Mouse (Mus musculus): Measurements from ENCODE around the gene Lrrc10b. TPM values are rescaled to one million over a fixed set of nuclear protein-coding genes. Genes with fewer than 3 reads are reported as not detected.
A peak's percentile ranks its signal among the peaks of the same experiment; 100 is the strongest.

The Lrrc10b gene
- polyA plus RNA-seq, 1 experiment from 2014 or later, result 0.29 TPM

GRCm38 (mm10) chr19:10435908-10436307, 21.4 kb downstream of the Lrrc10b start:
- Histone ChIP-seq H3K27me3 (replicated peaks; ENCODE audit: low read depth, poor library complexity, severe bottlenecking) (peaks cover 12% of the 10 kb centered on the region; the same call in 1 of the 2 replicates), H3K4me1 (peaks cover 18% of the 10 kb centered on the region), H3K36me3 (replicated peaks) (no peaks in the 10 kb centered on the region), H3K27ac (replicated peaks) (no peak overlapping the region), H3K9me3 (no peaks in the 10 kb centered on the region), H3K4me3 (no peak overlapping the region)
- WGBS, result 43% methylated on average over 3 of the region's 3 CpGs
- DNase-seq (ENCODE audit: low spot score), result peak; percentile 72

GRCm38 (mm10) chr19:10434927-10435326, 22.3 kb downstream of the Lrrc10b start:
- Histone ChIP-seq H3K27me3 (replicated peaks; ENCODE audit: low read depth, poor library complexity, severe bottlenecking) (peaks cover 22% of the 10 kb centered on the region), H3K27ac (replicated peaks) (no peak overlapping the region), H3K9me3 (no peaks in the 10 kb centered on the region), H3K36me3 (replicated peaks) (no peaks in the 10 kb centered on the region), H3K4me1 (peaks cover 26% of the 10 kb centered on the region), H3K4me3 (no peak overlapping the region)
- DNase-seq (ENCODE audit: low spot score), result no peak
- 73% methylated on average over 6 of the region's 6 CpGs for WGBS

- no peaks in the 10 kb centered on the region for H3K36me3 ChIP-seq (replicated peaks)
- no peaks in the 10 kb centered on the region for H3K9me3 ChIP-seq
- H3K27me3 ChIP-seq (replicated peaks; ENCODE audit: low read depth, poor library complexity, severe bottlenecking), result peaks cover 31% of the 10 kb centered on the region
- H3K4me1 ChIP-seq, result peaks cover 26% of the 10 kb centered on the region
- no peak overlapping the region for H3K4me3 ChIP-seq
- H3K27ac ChIP-seq (replicated peaks), result no peak overlapping the region
- DNase-seq (ENCODE audit: low spot score), result no peak
- 76% methylated on average over 9 of the region's 9 CpGs for WGBS
These were observed 23.3 kb downstream of the Lrrc10b start for GRCm38 (mm10) chr19:10433879-10434540.

- no peak for DNase-seq (ENCODE audit: low spot score)
- no peaks in the 10 kb centered on the region for H3K9me3 ChIP-seq
- H3K4me3 ChIP-seq, result no peak overlapping the region
- H3K4me1 ChIP-seq, result peaks cover 29% of the 10 kb centered on the region
- WGBS, result 77% methylated on average over 7 of the region's 7 CpGs
- H3K36me3 ChIP-seq (replicated peaks), result no peaks in the 10 kb centered on the region
- H3K27ac ChIP-seq (replicated peaks), result no peak overlapping the region
- H3K27me3 ChIP-seq (replicated peaks; ENCODE audit: low read depth, poor library complexity, severe bottlenecking), result peaks cover 33% of the 10 kb centered on the region
These were observed 24.0 kb downstream of the Lrrc10b start for GRCm38 (mm10) chr19:10433225-10433624.

GRCm38 (mm10) chr19:10431841-10432240, 25.4 kb downstream of the Lrrc10b start:
- WGBS, result 59% methylated on average over 4 of the region's 4 CpGs
- Histone ChIP-seq H3K9me3 (no peaks in the 10 kb centered on the region), H3K27ac (replicated peaks) (no peak overlapping the region), H3K27me3 (replicated peaks; ENCODE audit: low read depth, poor library complexity, severe bottlenecking) (peaks cover 47% of the 10 kb centered on the region), H3K4me3 (no peak overlapping the region), H3K36me3 (replicated peaks) (no peaks in the 10 kb centered on the region), H3K4me1 (peaks cover 39% of the 10 kb centered on the region)
- no peak for DNase-seq (ENCODE audit: low spot score)

GRCm38 (mm10) chr19:10431410-10431809, 25.9 kb downstream of the Lrrc10b start:
- no peak for DNase-seq (ENCODE audit: low spot score)
- no peak overlapping the region for H3K27ac ChIP-seq (replicated peaks)
- no peaks in the 10 kb centered on the region for H3K9me3 ChIP-seq
- 32% methylated on average over 3 of the region's 3 CpGs for WGBS
- no peak overlapping the region for H3K4me3 ChIP-seq
- H3K4me1 ChIP-seq, result peaks cover 40% of the 10 kb centered on the region
- H3K36me3 ChIP-seq (replicated peaks), result no peaks in the 10 kb centered on the region
- H3K27me3 ChIP-seq (replicated peaks; ENCODE audit: low read depth, poor library complexity, severe bottlenecking), result peaks cover 51% of the 10 kb centered on the region

GRCm38 (mm10) chr19:10429371-10429770, 27.9 kb downstream of the Lrrc10b start:
- WGBS, result 89% methylated on average over 8 of the region's 8 CpGs
- no peak for DNase-seq (ENCODE audit: low spot score)
- Histone ChIP-seq H3K4me1 (peaks cover 53% of the 10 kb centered on the region), H3K4me3 (no peak overlapping the region), H3K27me3 (replicated peaks; ENCODE audit: low read depth, poor library complexity, severe bottlenecking) (peaks cover 71% of the 10 kb centered on the region), H3K9me3 (no peaks in the 10 kb centered on the region), H3K27ac (replicated peaks) (no peak overlapping the region), H3K36me3 (replicated peaks) (no peaks in the 10 kb centered on the region)

- H3K27ac ChIP-seq (replicated peaks), result 0 out of 2 replicates have a peak overlapping the region, but pooled peaks have one; percentile 6
- H3K4me3 ChIP-seq, result no peak overlapping the region
- H3K4me1 ChIP-seq, result peaks cover 61% of the 10 kb centered on the region
- DNase-seq (ENCODE audit: low spot score), result no peak
- 75% methylated on average over 9 of the region's 9 CpGs for WGBS
- H3K27me3 ChIP-seq (replicated peaks; ENCODE audit: low read depth, poor library complexity, severe bottlenecking), result peaks cover 82% of the 10 kb centered on the region
- H3K9me3 ChIP-seq, result no peaks in the 10 kb centered on the region
- H3K36me3 ChIP-seq (replicated peaks), result no peaks in the 10 kb centered on the region
These were observed 29.8 kb downstream of the Lrrc10b start for GRCm38 (mm10) chr19:10427431-10427830.

- Histone ChIP-seq H3K4me1 (peaks cover 66% of the 10 kb centered on the region), H3K27ac (replicated peaks) (no peak overlapping the region; the same call in 1 of the 2 replicates), H3K27me3 (replicated peaks; ENCODE audit: low read depth, poor library complexity, severe bottlenecking) (peaks cover 86% of the 10 kb centered on the region), H3K36me3 (replicated peaks) (no peaks in the 10 kb centered on the region), H3K4me3 (no peak overlapping the region), H3K9me3 (no peaks in the 10 kb centered on the region)
- no peak for DNase-seq (ENCODE audit: low spot score)
- WGBS, result 39% methylated on average over 6 of the region's 6 CpGs
These were observed 30.5 kb downstream of the Lrrc10b start for GRCm38 (mm10) chr19:10426793-10427192.

GRCm38 (mm10) chr19:10426312-10426711, 31.0 kb downstream of the Lrrc10b start:
- Histone ChIP-seq H3K36me3 (replicated peaks) (no peaks in the 10 kb centered on the region), H3K27me3 (replicated peaks; ENCODE audit: low read depth, poor library complexity, severe bottlenecking) (peaks cover 91% of the 10 kb centered on the region), H3K27ac (replicated peaks) (peak overlapping the region; percentile 31; the same call in 1 of the 2 replicates), H3K9me3 (no peaks in the 10 kb centered on the region), H3K4me3 (peak overlapping the region; percentile 28; the same call in 1 of the 2 replicates), H3K4me1 (peaks cover 66% of the 10 kb centered on the region)
- DNase-seq (ENCODE audit: low spot score), result peak; percentile 29
- 32% methylated on average over 25 of the region's 25 CpGs for WGBS

- peaks cover 94% of the 10 kb centered on the region for H3K27me3 ChIP-seq (replicated peaks; ENCODE audit: low read depth, poor library complexity, severe bottlenecking)
- WGBS, result 50% methylated on average over 13 of the region's 13 CpGs
- H3K4me3 ChIP-seq, result no peak overlapping the region
- no peak for DNase-seq (ENCODE audit: low spot score)
- H3K4me1 ChIP-seq, result peaks cover 65% of the 10 kb centered on the region
- no peaks in the 10 kb centered on the region for H3K36me3 ChIP-seq (replicated peaks)
- no peaks in the 10 kb centered on the region for H3K9me3 ChIP-seq
- peak overlapping the region; percentile 31; the same call in 1 of the 2 replicates for H3K27ac ChIP-seq (replicated peaks)
These were observed 31.6 kb downstream of the Lrrc10b start for GRCm38 (mm10) chr19:10425484-10426270.

- 59% methylated on average over 1 of the region's 1 CpGs for WGBS
- Histone ChIP-seq H3K4me1 (peaks cover 59% of the 10 kb centered on the region), H3K27me3 (replicated peaks; ENCODE audit: low read depth, poor library complexity, severe bottlenecking) (peaks cover 93% of the 10 kb centered on the region), H3K9me3 (no peaks in the 10 kb centered on the region), H3K4me3 (no peak overlapping the region), H3K27ac (replicated peaks) (no peak overlapping the region), H3K36me3 (replicated peaks) (no peaks in the 10 kb centered on the region)
- no peak for DNase-seq (ENCODE audit: low spot score)
These were observed 32.5 kb downstream of the Lrrc10b start for GRCm38 (mm10) chr19:10424751-10425150.

All from embryonic facial prominence, embryonic 10.5 days (tissue).